Mouse (Mus musculus) right cerebral cortex, adult 18-20 months (tissue): ENCODE measurements around the gene Gp1ba.

Experiments used
- DNase-seq: peaks from one replicate; pipeline ENCODE4 v3.0.0; 2022; ENCODE audit warnings: mixed read lengths

The Gp1ba gene

DNA sequence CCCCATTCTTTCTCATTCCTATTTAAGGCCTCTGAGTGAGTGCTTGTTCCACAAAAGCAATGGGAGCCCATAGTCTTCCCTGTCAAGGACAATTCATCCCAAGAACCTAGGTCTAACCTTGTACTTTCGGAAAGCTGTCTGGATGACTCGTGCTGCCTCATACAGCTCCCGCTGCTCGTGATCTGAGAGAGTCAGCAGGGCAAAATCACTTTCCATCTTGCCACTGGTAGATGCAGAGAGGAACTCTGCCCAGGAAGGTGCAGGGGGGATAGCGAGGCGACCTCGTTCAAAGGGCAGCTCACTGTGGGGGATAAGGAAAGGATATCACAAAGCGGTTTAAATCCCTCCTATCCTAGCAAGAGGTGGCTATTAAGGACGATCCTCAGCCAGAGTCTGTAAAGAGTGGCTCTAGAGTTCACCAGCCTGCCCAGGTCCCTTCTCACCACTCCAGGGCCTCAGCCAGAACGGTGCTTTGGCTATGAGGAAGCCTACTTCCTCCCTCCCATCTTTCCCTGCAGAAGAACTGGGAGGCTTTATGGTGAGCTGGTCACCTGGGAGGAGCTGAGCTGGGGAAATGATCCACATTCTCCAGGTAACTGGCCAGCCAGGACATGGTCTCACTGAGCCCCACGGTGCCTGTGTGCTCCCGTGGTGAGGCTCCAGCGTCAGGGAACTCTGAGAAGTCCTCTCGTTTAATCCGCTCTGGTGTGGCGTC, 32.6 kb downstream of the Gp1ba start:
- DNase-seq, result no peak

DNA sequence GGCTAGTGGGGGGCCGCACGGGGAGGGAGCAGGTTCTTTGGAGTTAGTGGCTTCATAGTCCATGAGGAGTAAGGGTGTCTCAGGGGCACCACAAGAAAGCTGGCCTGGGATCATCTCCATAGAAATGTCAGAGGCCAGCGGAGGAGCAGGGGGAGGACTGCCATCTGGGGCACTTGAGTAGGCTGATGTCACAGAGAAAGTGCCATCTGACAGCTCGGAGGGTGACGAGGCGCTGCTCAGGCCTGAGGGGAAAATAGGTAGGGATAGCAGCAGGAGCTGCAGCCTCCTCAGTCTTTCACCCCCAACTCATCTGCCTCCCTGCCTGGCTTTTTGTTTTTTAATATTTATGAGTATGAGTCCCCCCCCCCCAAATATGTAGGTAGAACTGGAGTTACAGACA, 35.1 kb downstream of the Gp1ba start:
- no peak for DNase-seq

DNA sequence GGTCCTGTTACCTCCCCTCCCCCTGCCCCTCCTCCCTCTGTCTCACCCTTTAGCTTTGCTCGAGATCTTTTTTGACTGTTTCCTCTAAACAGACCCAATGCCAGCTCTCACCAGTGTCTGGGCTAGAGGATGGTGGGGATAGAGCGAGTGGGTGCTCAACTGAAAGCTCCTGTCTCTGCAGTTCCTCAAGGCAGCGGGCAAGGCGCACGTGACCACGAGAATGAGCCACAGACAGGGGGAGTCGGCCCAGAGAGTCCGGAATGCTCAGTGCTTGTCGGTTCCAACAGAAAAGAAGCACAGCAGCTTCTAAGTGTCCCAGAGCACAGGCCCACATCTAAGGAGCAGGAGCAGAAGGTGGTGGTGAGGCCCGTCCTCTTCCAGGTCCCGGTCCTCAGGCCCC, 35.6 kb downstream of the Gp1ba start:
- DNase-seq, result no peak

DNA sequence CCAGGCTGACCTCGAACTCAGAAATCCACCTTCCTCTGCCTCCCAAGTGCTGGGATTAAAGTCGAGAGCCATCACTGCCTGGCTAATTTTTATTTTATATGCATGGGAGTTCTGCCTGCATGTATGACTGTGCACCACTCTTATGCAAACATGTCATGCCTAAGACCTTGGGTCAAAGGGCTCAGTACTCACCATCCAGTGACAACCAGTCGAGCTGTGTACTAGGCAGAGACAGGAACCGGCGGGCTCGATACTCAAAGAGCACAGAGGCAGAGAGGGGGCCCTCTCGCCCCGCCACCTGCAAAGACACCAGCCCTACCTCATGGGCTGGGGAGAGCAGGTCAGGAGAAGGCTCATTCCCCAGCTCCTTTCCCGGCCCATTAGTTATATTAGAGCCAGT, 39.2 kb downstream of the Gp1ba start:
- no peak for DNase-seq

DNA sequence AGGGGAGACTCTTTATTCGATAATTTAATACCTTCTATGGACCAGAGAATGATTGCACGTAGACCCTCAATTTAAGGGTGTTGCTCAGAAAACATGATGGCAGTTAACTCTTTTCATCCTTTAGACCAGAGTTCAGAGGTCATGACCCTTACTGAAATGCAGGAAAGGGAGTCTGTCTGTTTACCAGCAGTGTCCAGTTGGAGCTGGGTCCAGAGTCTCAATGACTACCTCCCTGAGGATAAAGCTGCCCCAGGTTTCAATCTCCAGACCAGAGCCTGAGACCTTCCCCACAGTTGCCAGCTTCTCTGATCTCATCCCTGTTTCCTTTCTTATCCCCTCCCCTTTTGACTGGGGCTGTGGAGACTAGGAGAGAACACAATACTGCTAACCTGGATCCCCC, 39.7 kb downstream of the Gp1ba start:
- no peak for DNase-seq

DNA sequence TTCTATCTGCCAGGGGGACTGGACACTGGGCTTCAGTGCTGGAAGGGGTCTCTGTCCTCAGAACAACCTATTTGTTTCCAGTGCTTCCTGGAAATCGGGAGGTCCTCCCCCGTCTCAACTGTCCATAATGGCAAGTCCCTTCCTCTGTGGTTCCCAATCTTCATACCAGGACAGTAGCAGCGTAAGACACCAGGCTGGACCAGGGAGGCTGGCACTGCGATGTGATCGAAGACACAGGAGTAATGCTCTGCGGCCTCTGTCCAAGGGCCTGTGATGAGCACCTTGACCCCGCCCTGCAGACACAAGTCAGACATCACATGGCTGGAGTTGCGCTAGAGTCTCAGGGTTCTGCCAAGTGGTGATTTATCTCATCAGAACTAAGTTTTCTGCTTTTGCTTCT, 40.4 kb downstream of the Gp1ba start:
- DNase-seq, result no peak

DNA sequence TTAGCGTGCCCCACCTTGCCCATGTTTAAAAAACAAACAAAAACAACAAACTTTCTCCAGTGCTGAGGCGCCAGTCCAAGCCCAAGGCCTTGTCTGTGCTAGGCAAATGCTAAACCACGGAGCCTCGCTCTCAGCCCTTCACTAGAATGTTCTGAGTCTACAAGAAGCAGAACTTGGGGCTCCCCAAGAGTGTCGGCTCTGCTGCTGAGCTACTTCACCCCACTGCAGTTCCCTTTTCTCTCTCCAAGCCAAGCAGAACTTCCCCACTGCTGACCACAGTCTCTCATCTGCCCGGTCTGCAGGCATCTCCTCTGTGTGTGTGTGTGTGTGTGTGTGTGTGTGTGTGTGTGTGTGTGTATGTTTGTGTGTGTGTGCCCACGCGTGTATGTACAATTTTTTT, 41.0 kb downstream of the Gp1ba start:
- DNase-seq, result no peak

DNA sequence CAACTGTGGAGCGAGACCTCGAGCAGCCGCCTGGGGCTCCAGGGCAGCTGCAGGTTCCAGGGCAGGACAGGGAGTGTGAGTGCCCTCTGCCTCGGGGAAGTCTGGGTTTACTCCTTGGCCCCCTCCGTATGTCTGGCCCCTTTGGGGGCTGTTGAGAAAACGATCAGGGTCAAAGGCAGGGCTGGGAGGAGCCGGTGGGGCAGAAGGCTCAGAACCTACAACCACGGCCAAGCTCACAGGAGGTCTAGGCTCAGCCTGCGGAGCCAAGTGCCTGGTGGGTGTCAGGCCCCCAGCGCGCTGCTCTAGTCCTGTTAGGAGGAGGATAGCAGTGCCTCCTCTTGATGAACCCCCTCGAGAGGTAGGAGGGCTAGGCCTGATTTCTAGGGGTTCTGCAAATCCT, 42.2 kb downstream of the Gp1ba start:
- no peak for DNase-seq

DNA sequence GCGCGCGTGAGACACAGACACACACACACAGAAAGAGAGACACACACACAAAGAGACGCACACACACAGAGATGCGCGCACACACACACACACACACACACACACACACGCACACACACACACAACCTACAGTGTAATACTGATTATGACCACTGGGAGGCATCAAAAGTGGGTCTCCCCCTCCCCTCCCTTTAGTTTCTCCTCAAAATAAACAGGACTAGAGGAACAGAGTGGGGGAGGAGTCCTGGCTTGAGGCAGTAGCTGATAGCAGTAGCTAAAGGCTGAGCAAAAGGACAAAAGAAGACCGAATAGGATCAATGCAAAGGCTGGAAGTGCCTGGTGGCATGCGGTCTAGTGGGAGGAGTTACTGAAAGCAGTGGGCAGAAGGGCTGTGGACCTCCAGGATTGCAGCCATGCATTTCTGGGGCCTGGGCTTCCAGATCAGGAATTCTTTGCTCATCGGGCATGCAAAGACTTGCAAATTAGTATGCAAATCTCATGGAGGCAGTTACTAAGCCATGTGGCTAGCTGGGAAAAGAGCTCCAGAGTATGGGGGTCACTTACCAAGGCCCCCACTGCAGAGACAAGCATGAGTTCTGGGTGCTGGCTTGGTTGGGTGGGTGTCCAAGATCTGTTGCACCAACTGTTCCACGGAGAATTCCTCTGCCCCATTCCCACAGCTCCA, 43.1 kb downstream of the Gp1ba start:
- DNase-seq, result no peak

DNA sequence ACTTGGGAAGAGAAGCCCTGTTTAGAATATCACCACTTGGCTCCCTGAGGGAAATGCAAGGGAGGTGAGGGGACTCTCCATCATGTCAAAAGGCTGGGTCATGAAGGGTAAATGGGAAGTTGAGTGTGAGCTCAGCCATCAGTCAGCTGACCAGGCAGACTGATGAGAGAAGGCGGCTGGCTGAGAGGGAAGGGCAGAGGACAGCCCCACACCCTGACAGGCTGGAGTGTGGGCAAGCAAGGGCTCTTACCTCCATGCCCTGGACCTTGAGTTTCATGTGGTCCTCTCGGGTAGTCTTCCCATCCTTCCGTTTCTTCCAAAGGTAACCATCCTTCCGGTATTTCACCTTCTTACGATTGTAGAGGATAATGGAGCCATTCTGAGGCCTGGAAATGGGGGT, 44.7 kb downstream of the Gp1ba start:
- no peak for DNase-seq

DNA sequence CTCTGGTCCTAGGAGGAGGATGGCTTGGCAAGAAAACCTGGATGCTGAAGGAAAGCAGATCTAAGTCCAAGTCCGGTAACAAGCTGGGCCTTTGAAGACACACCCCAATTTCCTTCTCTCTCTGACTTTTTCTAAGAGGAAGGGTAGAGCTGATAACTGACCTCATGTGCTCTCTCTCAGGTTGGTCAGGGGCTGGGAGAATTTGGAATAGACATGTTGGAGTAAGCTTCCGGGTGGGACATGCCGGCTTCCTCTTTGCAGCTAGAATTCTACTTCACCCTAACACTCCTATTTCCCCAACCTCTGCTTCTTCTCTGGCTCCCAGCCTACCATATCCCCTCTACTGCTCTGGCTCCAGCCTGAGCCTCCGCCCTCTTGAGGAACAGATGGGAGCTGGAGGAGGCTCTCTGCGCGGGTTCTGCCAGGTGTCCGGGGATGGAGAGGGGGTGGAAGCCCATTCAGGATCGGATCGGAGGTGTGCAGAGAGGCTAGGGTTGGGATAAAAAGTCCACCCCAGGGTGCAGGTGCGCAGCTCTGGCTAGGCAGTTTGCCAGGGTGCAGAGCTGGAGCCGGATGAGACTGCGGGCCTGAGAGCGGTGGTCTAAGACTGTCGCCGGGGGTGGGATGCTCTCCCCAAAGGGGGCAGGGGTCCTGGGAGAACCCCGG, 48.1 kb downstream of the Gp1ba start:
- peak; percentile 83 for DNase-seq

DNA sequence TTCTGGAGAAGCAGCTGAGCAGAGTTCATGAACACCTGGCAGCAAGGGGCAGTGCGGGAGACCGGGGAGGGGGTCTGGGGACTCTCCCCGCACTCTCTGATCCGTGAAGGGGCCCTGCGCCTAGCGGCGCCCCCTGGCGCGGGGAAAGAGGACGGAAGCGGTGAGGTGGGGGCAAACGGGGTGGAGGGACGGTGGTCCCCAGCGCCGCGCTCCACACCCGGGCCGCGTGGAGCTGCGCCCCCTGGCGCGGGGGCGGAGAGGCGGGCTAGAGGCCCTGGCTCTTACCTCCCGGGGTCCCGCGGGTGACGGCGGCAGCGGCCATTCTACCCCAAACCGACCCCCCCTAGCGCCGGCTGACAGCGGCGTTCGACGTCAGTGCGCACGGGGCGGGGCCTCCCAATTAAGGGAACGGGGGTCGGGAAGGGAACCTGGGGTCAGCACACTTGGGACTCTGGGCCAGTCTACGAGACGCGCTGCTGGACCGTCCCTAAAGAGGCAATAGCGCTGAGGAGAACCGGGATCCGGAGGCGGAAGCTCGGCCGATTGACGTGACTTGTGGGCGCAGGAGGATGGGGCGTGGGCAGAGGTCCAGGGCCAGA, 48.8 kb downstream of the Gp1ba start, which contains the start of gene Camta2:
Gene Camta2 (minus strand): TSS at position 505 of the 599 bp plus-strand sequence.
- DNase-seq, result peak; percentile 87

DNA sequence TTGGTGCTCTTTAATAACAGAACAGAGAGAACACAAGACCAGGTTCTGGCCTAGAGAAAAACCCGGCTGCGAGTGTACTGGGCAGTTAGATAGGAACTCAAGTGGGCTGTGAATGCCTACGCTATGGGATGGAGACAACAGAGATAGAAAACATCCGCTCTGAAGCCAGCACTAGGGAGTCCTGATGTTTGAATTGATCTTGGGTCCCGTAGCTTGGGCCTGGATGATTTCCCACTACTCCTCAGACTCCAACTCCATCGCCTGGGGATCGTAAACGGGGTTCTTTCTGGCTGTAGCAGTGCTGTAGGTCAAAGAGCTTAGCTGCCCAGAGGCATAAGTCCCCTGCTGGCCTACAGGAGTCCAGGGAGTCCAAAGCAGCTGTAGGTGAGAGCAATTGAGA, 49.5 kb downstream of the Gp1ba start:
- DNase-seq, result no peak

DNA sequence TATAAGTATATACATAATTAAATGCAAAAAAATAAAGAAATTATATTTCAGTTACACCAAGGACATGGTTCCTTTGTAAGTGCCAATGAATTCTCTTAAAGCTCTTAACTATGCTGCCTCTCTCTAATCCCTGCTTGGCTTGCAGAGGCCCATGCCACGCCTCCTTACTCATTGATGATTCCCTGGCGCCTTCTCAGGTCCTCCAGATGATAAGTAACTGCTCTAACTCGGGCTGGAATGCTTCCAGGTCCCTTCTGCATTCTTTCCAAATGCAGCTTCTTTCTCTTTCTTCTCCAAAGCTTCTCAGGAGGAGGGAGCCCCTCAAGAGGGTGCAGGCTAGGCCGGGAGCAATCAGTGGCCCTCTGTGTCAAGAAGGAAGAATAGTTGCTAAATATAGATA, 50.7 kb downstream of the Gp1ba start:
- no peak for DNase-seq
